Mouse (Mus musculus) hindbrain, embryonic 15.5 days (tissue): ENCODE results near the gene Nhp2. TPM values are rescaled to one million over a fixed set of nuclear protein-coding genes. Genes with fewer than 3 reads are reported as not detected.

Experiments used
- polyA plus RNA-seq: library from polyadenylated mRNA; unstranded; fragments of >200 nt; fragmentation: Nextera tagmentation; extraction: Ambion mirVana; gene quantifications from 2 replicates; pipeline ENCODE4 v1.2.1, GENCODE M21; 2015

Nhp2 gene
- polyA plus RNA-seq, 1 experiment from 2014 or later = 105 TPM

Other genes with a start within 250 kb of the Nhp2 start
- 9.7 and 11.4 TPM in 2 replicates for gene Phykpl, start 35.0 kb upstream of the Nhp2 start, polyA plus RNA-seq
- 322 and 330 TPM in 2 replicates for gene Hnrnpab, start 12.9 kb upstream of the Nhp2 start, polyA plus RNA-seq
- 74.2 and 79.6 TPM in 2 replicates for gene Rmnd5b, start 16.2 kb downstream of the Nhp2 start, polyA plus RNA-seq
- gene N4bp3, start 31.1 kb downstream of the Nhp2 start, polyA plus RNA-seq = 25.8 and 29.8 TPM in 2 replicates
- gene D930048N14Rik, start 31.2 kb downstream of the Nhp2 start, polyA plus RNA-seq = 1.2 and 1.4 TPM in 2 replicates
- 95.1 and 101 TPM in 2 replicates for gene 0610009B22Rik, start 69.1 kb downstream of the Nhp2 start, polyA plus RNA-seq
- gene Sec24a, start 143.9 kb downstream of the Nhp2 start, polyA plus RNA-seq = 14.2 and 15.9 TPM in 2 replicates
- 196 and 197 TPM in 2 replicates for gene Sar1b, start 144.0 kb downstream of the Nhp2 start, polyA plus RNA-seq
- gene Jade2, start 237.9 kb downstream of the Nhp2 start, polyA plus RNA-seq = 0.69 and 0.71 TPM in 2 replicates